Mouse (Mus musculus) urinary bladder, postnatal 14 days (tissue): Measurements from ENCODE around the gene Spred2.
A peak's percentile ranks its signal among the peaks of the same experiment; 100 is the strongest.
"Not testable (repeated sequence)": the region's sequence is repeated elsewhere in the genome, so short reads cannot be mapped to it uniquely, and the experiment has no call there.

Experiments
- DNase-seq: peaks from one replicate; pipeline ENCODE4 v3.0.0; 2021; ENCODE audit warnings: low spot score

Spred2 gene

GRCm38 (mm10) chr11:20020720-20021119 is 96.5 kb downstream of the Spred2 start:
- no peak for DNase-seq

GRCm38 (mm10) chr11:20022462-20022861 is 98.3 kb downstream of the Spred2 start:
- no peak for DNase-seq

- no peak for DNase-seq
Observed at GRCm38 (mm10) chr11:20022911-20023482, 98.8 kb downstream of the Spred2 start.

DNA sequence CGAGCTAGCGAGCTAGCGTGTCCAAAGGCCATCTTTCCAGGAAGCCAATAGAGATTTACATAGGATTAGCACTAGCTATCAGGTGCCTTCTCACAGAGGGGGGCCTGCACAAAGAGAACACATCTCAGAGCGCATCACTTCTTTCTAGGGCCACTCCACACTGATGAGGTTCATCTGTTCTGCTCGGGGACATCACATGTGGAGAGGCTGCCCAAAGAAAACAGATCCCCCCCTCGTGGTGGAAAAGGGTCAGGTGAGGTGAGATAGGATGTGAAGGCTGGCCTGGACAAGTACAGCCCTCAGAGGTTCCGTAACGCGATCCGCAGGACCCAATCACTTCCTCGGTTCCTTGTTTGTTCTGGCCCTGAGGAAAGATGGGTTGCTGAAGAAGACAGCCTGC is 101.7 kb downstream of the Spred2 start:
- DNase-seq: peak; percentile 65

DNA sequence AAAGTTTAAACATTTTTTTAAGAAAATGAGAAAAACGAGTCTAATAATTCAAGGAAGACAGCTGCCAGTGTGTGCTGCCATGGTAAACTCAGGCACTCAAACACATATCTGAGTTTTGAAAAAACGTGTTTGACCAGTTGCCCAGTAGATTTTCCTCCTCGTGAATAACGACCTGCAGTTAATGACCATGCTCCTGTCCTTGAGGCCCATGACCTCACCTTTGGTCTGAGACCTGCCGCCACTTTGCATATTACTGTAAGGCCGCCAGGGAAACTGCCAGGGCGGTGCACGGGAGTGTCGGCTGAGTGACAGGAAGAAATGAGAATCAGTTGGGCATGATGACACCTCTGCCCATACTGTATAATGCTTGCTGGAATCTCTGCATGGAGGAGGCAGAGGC is 103.5 kb downstream of the Spred2 start:
- no peak for DNase-seq

GRCm38 (mm10) chr11:20028396-20028795 is 104.2 kb downstream of the Spred2 start:
- DNase-seq: no peak

DNA sequence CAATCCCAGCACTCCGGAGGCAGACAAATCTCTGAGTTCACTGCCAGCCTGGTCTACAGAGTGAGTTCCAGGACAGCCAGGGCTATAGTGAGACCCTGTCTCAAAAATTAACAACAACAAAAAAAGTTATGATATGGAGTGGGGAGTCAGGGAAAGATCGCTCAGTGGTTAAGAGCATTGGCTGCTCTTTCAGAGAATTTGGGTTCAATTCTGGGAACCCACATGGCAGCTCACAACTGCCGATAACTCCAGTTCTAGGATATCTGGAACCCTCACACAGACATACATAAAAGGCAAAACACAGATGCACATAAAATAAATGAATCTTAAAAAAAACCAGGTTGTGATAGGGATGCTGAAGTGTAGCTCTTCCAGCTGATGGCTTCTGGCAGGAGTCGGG is 104.8 kb downstream of the Spred2 start:
- DNase-seq: no peak

GRCm38 (mm10) chr11:20030973-20031372 is 106.8 kb downstream of the Spred2 start:
- not testable (repeated sequence) for DNase-seq

DNA sequence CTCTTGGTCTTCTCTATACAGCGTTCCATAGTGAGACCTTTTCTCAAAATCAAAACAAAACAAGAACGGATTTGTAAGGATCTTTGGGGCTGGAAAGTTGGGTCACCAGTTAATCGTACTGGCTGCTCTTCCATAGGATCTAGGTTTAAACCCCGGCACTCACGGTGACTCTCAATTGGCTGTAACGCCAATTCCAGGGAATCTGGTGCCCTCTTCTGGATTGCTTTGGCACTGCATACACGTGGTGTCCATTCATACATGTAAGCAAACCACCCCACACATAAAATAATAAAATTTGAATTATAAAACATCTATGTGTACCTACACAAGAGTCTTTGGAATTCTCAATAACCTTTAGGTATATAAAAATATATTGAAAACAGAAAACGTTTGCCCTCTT is 107.4 kb downstream of the Spred2 start:
- DNase-seq: peak; percentile 27

DNA sequence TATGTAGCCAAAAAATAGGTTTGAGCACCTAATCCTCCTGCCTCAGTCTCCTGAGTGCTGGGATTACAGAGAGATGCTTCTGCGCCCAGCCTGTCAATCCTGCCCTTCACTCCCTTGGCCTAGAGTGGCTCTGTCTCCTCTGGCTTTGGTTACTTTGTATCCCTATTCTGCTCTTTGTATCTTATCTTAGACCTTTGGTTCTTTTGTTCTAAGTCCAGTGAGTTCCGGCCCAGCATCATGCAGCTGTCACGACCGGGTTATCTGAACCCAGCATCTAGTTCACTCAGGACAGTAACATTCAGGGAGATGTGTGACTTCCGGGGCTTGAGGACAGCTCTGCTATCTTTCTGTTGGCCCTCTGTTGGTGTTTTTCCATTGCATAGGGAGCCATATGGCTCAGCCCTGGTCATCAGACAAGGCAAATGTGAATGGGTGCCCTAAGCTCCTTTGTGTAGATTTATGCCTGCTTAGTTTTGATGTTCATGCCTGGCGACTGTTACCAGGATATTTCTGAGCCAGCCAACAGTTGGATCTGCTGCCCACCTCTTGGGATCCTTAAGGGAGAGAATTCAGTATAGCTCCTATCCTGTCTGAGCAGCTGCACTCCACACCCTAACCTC is 109.5 kb downstream of the Spred2 start:
- DNase-seq: no peak

DNA sequence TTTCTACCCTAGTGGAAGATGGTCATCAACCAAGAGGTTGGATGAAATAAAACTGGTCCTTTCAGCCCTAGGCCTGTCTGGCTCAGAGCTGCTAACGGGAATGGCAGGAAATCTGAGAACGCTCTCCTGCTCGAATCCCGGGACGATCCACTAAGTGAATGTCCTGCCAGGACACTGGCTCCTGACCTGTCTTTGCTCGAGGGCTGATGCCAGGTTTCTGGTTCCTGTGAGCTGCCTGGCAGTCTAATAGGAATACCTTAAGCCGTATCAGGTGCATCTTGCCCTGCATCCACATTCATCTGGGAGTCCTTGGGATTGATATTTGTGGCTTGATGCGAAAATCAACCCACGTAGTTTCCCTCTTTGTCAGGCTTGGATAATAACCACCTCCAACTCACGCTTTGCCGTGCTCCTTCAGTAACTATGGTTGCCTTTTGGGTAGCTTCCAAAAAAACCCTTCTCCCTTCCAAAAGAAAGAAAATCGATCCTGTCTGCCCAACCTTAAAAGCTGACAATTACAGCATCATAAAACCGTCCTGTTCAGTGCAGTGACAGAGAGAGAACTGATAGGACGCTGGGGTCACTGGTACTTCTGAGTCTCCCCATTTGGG is 110.3 kb downstream of the Spred2 start:
- no peak for DNase-seq

GRCm38 (mm10) chr11:20035343-20035928 is 111.3 kb downstream of the Spred2 start:
- DNase-seq: peak; percentile 46

- no peak for DNase-seq
Observed at GRCm38 (mm10) chr11:20035972-20036371, 111.8 kb downstream of the Spred2 start.

DNA sequence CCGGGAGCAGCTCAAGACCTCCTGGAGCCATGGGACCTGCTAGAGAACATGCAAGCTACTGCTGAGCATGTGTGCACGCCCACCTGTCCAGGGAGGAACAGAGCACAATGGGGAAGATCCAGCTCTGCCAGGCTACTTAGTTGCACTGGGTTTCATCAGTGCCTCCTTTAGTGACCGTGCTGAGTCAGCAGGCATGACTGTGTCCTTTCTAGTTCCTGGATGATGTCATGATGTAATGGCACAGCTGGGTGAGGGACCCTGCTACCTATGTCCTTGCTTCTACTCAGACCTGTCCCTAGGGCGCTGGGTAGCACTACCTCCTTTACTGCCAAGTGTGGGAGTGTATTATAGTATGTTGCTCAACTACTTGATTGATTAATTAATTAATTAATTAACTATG is 113.6 kb downstream of the Spred2 start:
- DNase-seq: no peak

GRCm38 (mm10) chr11:20038723-20039122 is 114.5 kb downstream of the Spred2 start:
- DNase-seq: no peak

DNA sequence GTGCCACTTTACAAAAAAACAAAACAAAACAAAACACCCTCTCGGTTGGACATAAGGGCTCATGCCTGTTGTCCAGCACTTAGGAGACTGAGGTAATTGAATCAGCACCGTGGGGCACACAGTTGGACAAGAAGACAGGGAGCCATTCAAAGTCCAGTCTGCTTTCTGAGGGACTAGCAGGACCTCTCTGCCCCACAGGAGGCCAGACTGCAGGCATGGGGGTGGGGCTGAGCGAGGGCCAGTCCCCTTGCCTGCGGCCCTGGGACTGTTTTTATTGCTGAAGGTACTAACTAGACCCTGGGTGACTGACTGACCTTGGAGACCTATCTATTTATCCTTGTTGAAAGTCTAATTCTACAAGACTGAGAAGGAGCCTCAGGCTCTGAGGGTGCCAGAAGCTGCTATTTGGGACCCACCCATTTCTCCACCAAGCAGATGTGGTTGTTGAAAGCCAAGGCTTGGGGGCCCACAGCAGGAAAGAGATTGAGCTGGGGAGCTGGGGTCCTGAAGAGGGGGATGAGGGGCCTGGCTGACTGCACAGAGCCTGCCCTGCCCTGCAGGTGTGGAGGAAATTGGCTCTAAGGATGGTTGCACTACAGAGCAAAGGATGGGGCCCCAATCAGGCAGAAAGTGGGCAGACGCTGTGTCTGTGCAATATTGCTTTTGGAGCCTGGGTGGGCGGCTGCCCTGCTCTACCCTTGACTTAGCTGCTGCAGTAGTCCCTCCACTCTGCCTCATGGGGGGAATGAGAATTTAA is 117.2 kb downstream of the Spred2 start:
- DNase-seq: no peak

DNA sequence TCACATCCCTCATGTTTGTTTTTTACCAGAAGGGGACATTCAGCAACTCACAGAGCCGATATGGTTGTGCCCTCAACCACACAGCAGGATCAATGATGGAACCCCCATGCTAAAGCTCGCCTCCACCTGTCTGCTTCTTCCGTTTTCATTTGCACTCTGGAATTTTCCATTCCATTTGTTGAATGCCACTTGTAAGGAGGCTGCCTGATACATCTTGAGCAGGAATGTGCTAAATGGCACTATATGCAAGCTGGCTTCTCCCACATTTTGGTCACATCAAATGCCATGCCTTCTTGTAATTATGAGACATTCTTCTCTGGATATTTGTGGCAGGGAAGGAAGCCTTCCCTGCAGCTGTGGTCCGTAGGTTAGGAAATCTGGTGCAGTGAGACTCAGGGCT is 117.9 kb downstream of the Spred2 start:
- no peak for DNase-seq

- DNase-seq: no peak
Observed at GRCm38 (mm10) chr11:20043256-20043655, 119.1 kb downstream of the Spred2 start.

GRCm38 (mm10) chr11:20045586-20045985 is 121.4 kb downstream of the Spred2 start:
- no peak for DNase-seq

GRCm38 (mm10) chr11:20052814-20053536 is 128.8 kb downstream of the Spred2 start:
- DNase-seq: no peak

GRCm38 (mm10) chr11:20053951-20054350 is 129.8 kb downstream of the Spred2 start:
- DNase-seq: no peak

- DNase-seq: no peak
Observed at GRCm38 (mm10) chr11:20054617-20055016, 130.4 kb downstream of the Spred2 start.
